Mouse (Mus musculus) liver, postnatal 0 days (tissue): ENCODE measurements around the gene Bid.

ENCODE experiments used
- CTCF ChIP-seq: sonication (generic); IDR thresholded peaks from 2 replicates; pipeline ENCODE4 v1.5.1; 2016; ENCODE audit warnings: antibody characterized with exemption, low read depth
- EP300 ChIP-seq: IDR thresholded peaks from 2 replicates; pipeline ENCODE4 v1.6.1; 2016; ENCODE audit warnings: antibody characterized with exemption, low read depth, mild to moderate bottlenecking

- no peak for TF ChIP-seq CTCF
- TF ChIP-seq EP300, result no peak
Observed at GRCm38 (mm10) chr6:120860079-120860478, 56.6 kb downstream of the Bid start.
